Mouse (Mus musculus) CH12.LX (cell line): ENCODE measurements at regions not wholly inside any gene's neighbourhood (a gene's known extent, or its start where the extent isn't known, plus 50 kb on each side); places are given as distances from the start of the nearest gene placed in this dataset.

Source experiments
- DNase-seq: peaks from one replicate; pipeline ENCODE4 v3.0.0-alpha.2; 2013; ENCODE audit errors: extremely low read depth
- H3K27ac ChIP-seq: 2 replicates; pipeline ENCODE4 v1.5.1; 2012; ENCODE audit warnings: low read depth, mild to moderate bottlenecking, control low read depth, moderate library complexity; ENCODE audit not compliant: insufficient read depth
- H3K27me3 ChIP-seq: replicated peaks from 2 replicates; pipeline ENCODE3; 2012; ENCODE audit warnings: inconsistent platforms
- H3K36me3 ChIP-seq, 2 experiments: replicated peaks in 1 of 2; 2 replicates each; pipeline versions ENCODE3 to v1.6.1; 2012; ENCODE audit warnings: inconsistent platforms in 1 of 2, low read length in 1 of 2, mild to moderate bottlenecking in 1 of 2, mixed read lengths in 1 of 2, moderate library complexity in 1 of 2; ENCODE audit not compliant: control insufficient read depth in 1 of 2, insufficient read depth in 1 of 2
- H3K4me1 ChIP-seq, 2 experiments: 2 replicates each; pipeline ENCODE4 v1.6.1; 2012; ENCODE audit warnings: inconsistent platforms in 1 of 2, moderate library complexity in 1 of 2; ENCODE audit not compliant: insufficient read depth in 2 of 2, control insufficient read depth in 1 of 2
- H3K4me2 ChIP-seq: 2 replicates; pipeline ENCODE4 v1.6.1; 2012; ENCODE audit warnings: low read depth, mild to moderate bottlenecking, control low read depth; ENCODE audit not compliant: poor library complexity, insufficient read depth, severe bottlenecking
- H3K4me3 ChIP-seq, 3 experiments: fragments of 150-350 bp in 1 of 3; sonication (generic) in 1 of 3; replicated peaks in 1 of 3; 2 replicates each; pipeline versions ENCODE3 to v1.5.1; 2011 to 2012; ENCODE audit warnings: low read depth in 2 of 3, low read length in 2 of 3, mild to moderate bottlenecking in 2 of 3, moderate library complexity in 2 of 3, control low read depth in 1 of 3, improper control_type of control experiment in 1 of 3, inconsistent platforms in 1 of 3, mixed read lengths in 1 of 3; ENCODE audit not compliant: poor library complexity in 1 of 3
- H3K79me2 ChIP-seq: replicated peaks from 2 replicates; pipeline ENCODE4 v1.6.1; 2012; ENCODE audit warnings: mild to moderate bottlenecking, moderate library complexity; ENCODE audit not compliant: control insufficient read depth, poor library complexity, insufficient read depth, severe bottlenecking; ENCODE audit errors: extremely low read depth
- H3K9ac ChIP-seq: 2 replicates; pipeline ENCODE4 v1.6.1; 2012; ENCODE audit warnings: low read depth, mild to moderate bottlenecking, control low read depth, moderate library complexity; ENCODE audit not compliant: insufficient read depth
- H3K9me3 ChIP-seq: replicated peaks from 2 replicates; pipeline ENCODE3; 2012; ENCODE audit warnings: low read length, inconsistent platforms, mixed read lengths
- CHD2 ChIP-seq: IDR thresholded peaks from 2 replicates; pipeline ENCODE4 v1.6.1; 2011; ENCODE audit warnings: low read length, improper control_type of control experiment
- ELF1 ChIP-seq: IDR thresholded peaks from 2 replicates; pipeline ENCODE4 v1.6.1; 2014; ENCODE audit warnings: low read depth, mild to moderate bottlenecking, inconsistent platforms, low read length, improper control_type of control experiment
- EP300 ChIP-seq: IDR thresholded peaks from 2 replicates; pipeline ENCODE4 v1.6.1; 2011; ENCODE audit warnings: low read length, improper control_type of control experiment
- GABPA ChIP-seq: IDR thresholded peaks from 2 replicates; pipeline ENCODE4 v1.6.1; 2012; ENCODE audit warnings: low read depth, low read length, improper control_type of control experiment, inconsistent platforms; ENCODE audit not compliant: insufficient replicate concordance
- HCFC1 ChIP-seq: IDR thresholded peaks from 2 replicates; pipeline ENCODE4 v1.6.1; 2012; ENCODE audit warnings: low read depth, mild to moderate bottlenecking, inconsistent platforms, low read length, improper control_type of control experiment
- IRF4 ChIP-seq: IDR thresholded peaks from 2 replicates; pipeline ENCODE4 v1.6.1; 2014; ENCODE audit warnings: low read depth, mild to moderate bottlenecking, inconsistent platforms, low read length, improper control_type of control experiment
- MAZ ChIP-seq: IDR thresholded peaks from 2 replicates; pipeline ENCODE4 v1.6.1; 2012; ENCODE audit warnings: low read depth, mild to moderate bottlenecking, inconsistent platforms, low read length, improper control_type of control experiment, moderate library complexity
- MEF2A ChIP-seq: IDR thresholded peaks from 2 replicates; pipeline ENCODE4 v1.6.1; 2014; ENCODE audit warnings: low read depth, mild to moderate bottlenecking, inconsistent platforms, low read length, improper control_type of control experiment, borderline replicate concordance
- MXI1 ChIP-seq: IDR thresholded peaks from 2 replicates; pipeline ENCODE4 v1.6.1; 2011; ENCODE audit warnings: mild to moderate bottlenecking, low read depth, low read length, improper control_type of control experiment
- MYC ChIP-seq: IDR thresholded peaks from 2 replicates; pipeline ENCODE4 v1.6.1; 2011; ENCODE audit warnings: low read depth, mild to moderate bottlenecking, improper control_type of control experiment, low read length
- NELFE ChIP-seq: IDR thresholded peaks from 2 replicates; pipeline ENCODE4 v1.6.1; 2011; ENCODE audit warnings: low read depth, low read length, improper control_type of control experiment
- NRF1 ChIP-seq: IDR thresholded peaks from 2 replicates; pipeline ENCODE4 v1.6.1; 2014; ENCODE audit warnings: low read depth, mild to moderate bottlenecking, inconsistent platforms, low read length, improper control_type of control experiment, moderate library complexity
- SMC3 ChIP-seq: IDR thresholded peaks from 2 replicates; pipeline ENCODE4 v1.6.1; 2011; ENCODE audit warnings: low read depth, low read length, improper control_type of control experiment
- TBP ChIP-seq: conservative IDR thresholded peaks from 2 replicates; pipeline ENCODE4 v1.6.1; 2011; ENCODE audit warnings: low read depth, low read length, improper control_type of control experiment
- TCF12 ChIP-seq: IDR thresholded peaks from 2 replicates; pipeline ENCODE4 v1.6.1; 2014; ENCODE audit warnings: low read depth, mild to moderate bottlenecking, inconsistent platforms, low read length, improper control_type of control experiment
- UBTF ChIP-seq: IDR thresholded peaks from 2 replicates; pipeline ENCODE4 v1.6.1; 2012; ENCODE audit warnings: low read depth, mild to moderate bottlenecking, inconsistent platforms, low read length, improper control_type of control experiment, moderate library complexity
- USF1 ChIP-seq: IDR thresholded peaks from 2 replicates; pipeline ENCODE4 v1.6.1; 2014; ENCODE audit warnings: low read depth, mild to moderate bottlenecking, inconsistent platforms, low read length, improper control_type of control experiment
- ZKSCAN1 ChIP-seq: IDR thresholded peaks from 2 replicates; pipeline ENCODE4 v1.6.1; 2012; ENCODE audit warnings: low read depth, inconsistent platforms, low read length, improper control_type of control experiment, borderline replicate concordance
- ZMIZ1 ChIP-seq: IDR thresholded peaks from 2 replicates; pipeline ENCODE4 v1.6.1; 2012; ENCODE audit warnings: low read depth, mild to moderate bottlenecking, inconsistent platforms, low read length, improper control_type of control experiment
- dilution Hi-C: fragments of 300-500 bp; cut with MboI; formaldehyde crosslinking; loops from 2 replicates; pipeline ENCODE4 v1.14.3; 2020; ENCODE audit warnings: low sequenced_read_pairs; ENCODE audit not compliant: extremely low pct_unique_long_range_greater_than_20kb, extremely low pct_ligation_motif_present
- in situ Hi-C: fragments of 300-500 bp; cut with MboI; formaldehyde crosslinking; loops from 3 replicates; pipeline ENCODE4 v1.14.3; 2019; ENCODE audit warnings: low sequenced_read_pairs, low pct_ligation_motif_present, low pct_unique_long_range_greater_than_20kb, mixed read lengths

DNA sequence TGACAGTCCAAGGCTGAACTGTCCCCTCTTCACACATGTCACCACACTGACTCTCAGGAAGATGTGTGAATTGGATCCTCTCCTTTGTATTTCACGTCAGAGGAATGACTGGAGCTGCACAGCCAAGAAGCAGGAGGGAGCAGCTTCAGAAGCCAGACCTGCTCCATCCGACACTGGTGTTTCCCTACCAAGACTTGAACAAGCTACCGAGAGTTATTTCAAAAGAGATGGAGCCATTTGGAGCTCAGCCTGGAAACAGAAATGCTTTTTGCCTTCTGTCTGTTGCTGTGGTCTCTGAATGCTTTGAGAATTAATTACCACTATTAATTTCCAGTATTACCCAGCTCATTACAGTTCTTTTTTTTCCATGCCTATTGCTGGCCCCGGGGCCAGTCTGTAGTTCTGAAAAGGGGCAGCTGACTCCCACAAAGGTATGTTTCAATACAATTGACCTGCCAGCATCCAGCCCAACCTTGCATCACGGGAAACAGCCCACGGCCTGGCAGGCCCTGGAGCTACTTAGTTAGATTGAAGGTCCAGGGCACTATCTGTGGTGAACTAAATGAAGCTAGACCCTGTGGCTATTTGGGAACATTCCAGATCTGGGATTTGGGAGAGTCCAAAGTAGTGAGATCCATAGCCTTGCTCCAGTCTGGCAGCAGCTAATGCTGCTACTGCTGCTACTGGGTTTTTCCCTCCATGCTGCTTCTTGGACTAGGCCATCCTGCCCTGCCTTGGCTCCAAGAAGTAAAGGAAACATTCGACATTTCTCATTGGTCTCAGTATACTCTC is 73.1 kb upstream of the Rasgrf1 start:
- H3K9ac ChIP-seq: no peak overlapping the region
- no peak overlapping the region for H3K4me3 ChIP-seq
- dilution Hi-C loops: no loop called here
- TF ChIP-seq TBP (no peak), EP300 (no peak), MXI1 (no peak), NELFE (no peak), MYC (no peak)
- H3K79me2 ChIP-seq: no peaks in the 10 kb centered on the region
- in situ Hi-C loops: no loop called here
- no peak for DNase-seq
- no peak overlapping the region for H3K27ac ChIP-seq
- H3K36me3 ChIP-seq: no peaks in the 10 kb centered on the region
- H3K27me3 ChIP-seq: peaks cover 6% of the 10 kb centered on the region
- H3K4me1 ChIP-seq: peaks cover 8 to 14% of the 10 kb centered on the region in 2 experiments
- no peaks in the 10 kb centered on the region for H3K9me3 ChIP-seq
- H3K4me2 ChIP-seq: no peak overlapping the region

DNA sequence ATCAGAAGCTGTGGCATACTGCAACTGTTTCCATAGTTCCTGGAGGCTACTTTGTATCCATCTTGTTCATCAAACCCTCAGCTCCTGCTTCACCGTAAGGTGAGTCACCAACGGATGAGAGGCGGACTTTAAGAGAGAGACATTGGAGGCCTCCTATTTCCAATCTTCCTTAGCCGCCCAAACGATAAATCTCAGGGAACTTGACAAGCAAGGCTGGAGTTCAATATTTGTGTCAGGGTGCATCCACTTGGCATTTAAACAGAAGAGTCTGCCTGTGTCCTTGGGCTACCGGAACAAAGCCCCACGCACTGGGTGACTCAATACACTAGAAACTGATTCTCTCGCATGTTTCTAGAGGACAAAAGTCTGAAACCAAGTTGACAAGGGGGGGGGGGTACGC is 76.1 kb upstream of the Rasgrf1 start:
- DNase-seq: no peak
- no peaks in the 10 kb centered on the region for H3K79me2 ChIP-seq
- no peak overlapping the region for H3K4me2 ChIP-seq
- no peaks in the 10 kb centered on the region for H3K36me3 ChIP-seq
- dilution Hi-C loops: no loop called here
- H3K9ac ChIP-seq: no peak overlapping the region
- no peak overlapping the region for H3K4me3 ChIP-seq
- TF ChIP-seq MXI1 (no peak), UBTF (no peak), HCFC1 (no peak), TCF12 (no peak), TBP (no peak), ELF1 (no peak), USF1 (no peak), ZKSCAN1 (no peak), MAZ (no peak), MEF2A (no peak), IRF4 (no peak), CHD2 (no peak), NRF1 (no peak), ZMIZ1 (no peak), SMC3 (no peak), GABPA (no peak)
- H3K4me1 ChIP-seq: peaks cover 4 to 10% of the 10 kb centered on the region in 2 experiments; a peak in 3 of 4 replicates
- H3K27me3 ChIP-seq: peaks cover 1% of the 10 kb centered on the region
- H3K9me3 ChIP-seq: no peaks in the 10 kb centered on the region
- H3K27ac ChIP-seq: no peak overlapping the region
- in situ Hi-C loops: no loop called here
